Mouse (Mus musculus) kidney, adult 11 months (tissue): Measurements from ENCODE around the gene Liph.
"Not testable (repeated sequence)": the region's sequence is repeated elsewhere in the genome, so short reads cannot be mapped to it uniquely, and the experiment has no call there.

Source experiments
- DNase-seq: peaks from one replicate; pipeline ENCODE4 v3.0.0; 2022

Gene Liph

GRCm38 (mm10) chr16:21995304-21995703 lies at the start of gene Liph:
TSS of gene Liph (minus strand) at chr16:21995663.
- DNase-seq: peak; percentile 17

GRCm38 (mm10) chr16:22043830-22044229 lies 48.4 kb upstream of the Liph start:
- DNase-seq: no peak

GRCm38 (mm10) chr16:22039978-22040377 lies 44.5 kb upstream of the Liph start:
- DNase-seq: no peak

DNA sequence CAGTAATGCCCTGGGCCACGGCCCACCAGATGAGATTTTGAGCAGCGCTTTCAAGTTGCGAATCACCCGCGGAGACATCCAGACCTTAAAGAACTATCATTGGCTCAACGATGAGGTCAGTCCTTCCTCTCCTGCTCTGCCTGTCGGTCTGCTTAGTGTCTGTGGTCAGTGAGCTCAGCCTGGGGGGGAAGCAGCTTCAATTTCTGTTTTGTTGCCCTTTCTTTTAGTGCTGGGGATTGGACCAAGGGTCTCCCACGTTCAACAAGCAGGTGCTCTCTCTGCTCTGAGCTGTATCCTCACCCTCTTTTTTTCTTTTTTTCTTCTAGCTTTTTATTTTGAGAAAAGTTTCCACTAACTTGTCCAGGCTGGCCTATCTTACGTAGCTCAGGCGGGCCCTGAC lies 43.1 kb upstream of the Liph start:
- no peak for DNase-seq

DNA sequence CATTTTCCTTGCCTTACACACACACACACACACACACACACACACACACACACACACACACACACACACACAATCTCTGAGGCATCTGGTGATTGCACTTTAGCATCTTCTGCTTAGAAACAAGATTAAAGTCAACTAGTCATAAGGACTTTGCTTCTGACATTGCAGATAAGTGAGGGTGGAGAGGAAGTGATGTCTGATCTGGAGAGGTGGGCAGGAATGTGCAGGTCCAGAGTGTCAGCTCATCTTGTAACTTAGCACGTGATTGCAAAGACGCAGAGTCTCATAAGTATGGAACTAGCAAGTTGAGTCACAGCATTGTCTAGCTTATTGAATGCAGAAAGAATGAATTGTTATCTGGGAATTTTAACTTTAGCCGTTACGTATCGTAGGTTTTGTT lies 32.0 kb upstream of the Liph start:
- DNase-seq: no peak

DNA sequence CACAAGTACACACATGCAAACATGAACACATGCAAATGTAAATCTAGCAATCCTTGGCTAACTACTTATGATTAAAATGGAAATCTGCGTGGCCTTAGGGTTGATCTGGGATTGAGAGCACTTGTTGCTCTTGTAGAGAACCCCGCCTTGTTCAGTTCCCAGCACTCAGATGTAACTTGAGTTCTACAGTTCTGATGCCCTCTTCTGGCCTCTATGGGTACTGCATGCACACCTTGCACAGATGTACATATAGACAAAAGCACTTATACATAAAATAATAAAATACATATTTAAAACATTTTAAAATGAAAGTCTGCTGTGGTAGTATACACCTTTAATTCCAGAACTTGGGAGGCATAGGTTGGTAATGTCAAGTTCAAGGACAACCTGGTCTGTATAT lies 26.7 kb upstream of the Liph start:
- DNase-seq: no peak

- DNase-seq: no peak
Measured at GRCm38 (mm10) chr16:22015569-22015968, 20.1 kb upstream of the Liph start.

GRCm38 (mm10) chr16:22009596-22009995 lies 14.1 kb upstream of the Liph start:
- DNase-seq: no peak

GRCm38 (mm10) chr16:22009099-22009584 lies 13.7 kb upstream of the Liph start, which contains the start of gene Senp2:
TSS of gene Senp2 (plus strand) at chr16:22009484.
- peak; percentile 100 for DNase-seq

- DNase-seq: no peak
Measured at GRCm38 (mm10) chr16:22001606-22002005, 6.1 kb upstream of the Liph start.

GRCm38 (mm10) chr16:22001172-22001571 lies 5.7 kb upstream of the Liph start:
- no peak for DNase-seq

DNA sequence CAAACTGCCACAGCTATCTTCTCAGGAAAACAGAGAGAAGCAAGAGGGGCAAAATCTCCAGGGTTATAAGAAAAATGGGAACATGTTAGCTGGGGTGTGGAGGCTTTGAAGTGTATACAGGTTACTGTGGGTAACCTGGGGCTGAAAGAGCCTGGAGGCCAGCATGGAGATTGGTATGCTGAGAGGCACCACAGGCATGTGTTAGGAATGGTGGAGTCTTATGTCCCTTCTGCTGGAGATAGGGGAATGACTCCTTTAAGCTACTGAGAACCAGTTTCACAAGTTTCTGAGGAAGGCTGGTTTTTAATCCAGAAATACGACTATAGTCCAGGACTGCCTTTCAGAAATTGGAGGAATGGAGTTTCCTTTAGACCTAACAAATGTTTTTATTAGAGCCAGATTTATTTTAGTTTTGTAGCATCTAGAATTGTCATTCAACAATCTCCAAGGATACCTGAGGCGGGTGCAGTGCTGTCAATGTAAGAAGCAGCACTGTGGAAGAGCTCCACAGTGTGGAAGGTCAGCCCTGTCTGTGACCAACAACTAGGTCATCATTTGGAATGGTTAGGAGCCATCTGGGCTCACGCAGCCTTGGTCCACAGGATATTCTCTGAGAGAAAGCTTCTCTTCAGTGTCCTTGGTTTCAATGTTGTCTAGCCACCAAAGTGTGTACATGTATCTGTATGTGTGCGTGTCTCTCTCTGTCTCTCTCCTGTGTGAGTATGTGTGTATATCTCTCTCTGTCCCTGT lies 4.7 kb upstream of the Liph start:
- DNase-seq: no peak

DNA sequence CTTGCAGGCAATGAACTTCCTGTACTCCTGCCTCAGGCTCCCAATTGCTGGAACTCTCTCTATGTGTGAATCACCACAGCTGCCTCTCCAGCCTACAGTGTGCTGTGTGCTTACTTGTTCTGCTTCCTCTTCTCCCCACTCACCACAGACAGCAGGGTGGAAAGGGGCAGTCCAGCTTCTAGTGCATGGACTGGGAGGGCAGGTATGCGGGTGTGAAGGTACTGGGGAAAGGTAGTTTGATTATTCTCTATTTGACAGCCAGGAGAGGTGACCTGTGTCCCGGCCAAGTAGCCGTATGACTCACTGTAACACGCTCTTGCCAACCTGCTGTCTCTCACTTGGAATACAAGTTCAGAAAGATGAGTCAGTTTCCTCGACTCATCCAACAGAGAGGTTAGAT lies 2.6 kb upstream of the Liph start:
- DNase-seq: no peak

DNA sequence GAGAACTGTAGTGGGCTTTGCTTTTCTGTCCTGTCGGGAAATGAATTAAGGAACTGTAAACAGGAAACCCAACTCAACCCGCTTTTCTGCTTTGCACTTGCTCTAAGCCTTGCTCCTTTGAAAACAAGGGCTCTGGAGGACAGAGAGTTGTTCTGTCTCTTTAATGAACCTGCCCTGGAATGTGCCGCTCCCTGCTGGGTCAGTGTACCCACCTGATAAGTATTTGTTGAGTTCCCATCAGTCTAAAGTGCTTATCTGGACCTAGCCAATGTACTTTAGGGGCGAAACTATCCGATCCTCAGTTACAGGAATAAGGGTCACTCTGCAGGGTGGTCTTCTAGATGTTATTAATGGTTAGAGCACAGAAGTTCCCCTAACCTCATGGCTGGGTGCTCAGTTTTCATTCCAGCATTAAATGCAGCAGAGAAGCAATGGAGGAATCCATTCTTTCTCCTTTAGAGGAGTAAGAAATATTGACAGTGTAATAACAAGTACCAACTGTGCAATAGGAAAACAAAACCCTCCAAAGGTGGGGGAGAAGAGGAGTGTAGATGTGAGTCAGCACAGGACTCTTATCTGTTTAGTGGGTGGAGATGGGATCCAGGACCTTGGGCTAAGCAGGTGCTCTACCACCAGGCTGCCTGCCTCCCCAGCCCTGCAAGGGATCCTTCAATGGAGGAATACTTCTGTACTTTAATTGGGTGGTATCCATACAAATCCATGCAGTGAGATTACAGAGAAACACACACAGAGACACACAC lies 1.6 kb upstream of the Liph start:
- no peak for DNase-seq

- DNase-seq: no peak
Measured at GRCm38 (mm10) chr16:21996402-21996801, 939 bp upstream of the Liph start.

- DNase-seq: no peak
Measured at GRCm38 (mm10) chr16:21991774-21992173, 3.7 kb downstream of the Liph start.

DNA sequence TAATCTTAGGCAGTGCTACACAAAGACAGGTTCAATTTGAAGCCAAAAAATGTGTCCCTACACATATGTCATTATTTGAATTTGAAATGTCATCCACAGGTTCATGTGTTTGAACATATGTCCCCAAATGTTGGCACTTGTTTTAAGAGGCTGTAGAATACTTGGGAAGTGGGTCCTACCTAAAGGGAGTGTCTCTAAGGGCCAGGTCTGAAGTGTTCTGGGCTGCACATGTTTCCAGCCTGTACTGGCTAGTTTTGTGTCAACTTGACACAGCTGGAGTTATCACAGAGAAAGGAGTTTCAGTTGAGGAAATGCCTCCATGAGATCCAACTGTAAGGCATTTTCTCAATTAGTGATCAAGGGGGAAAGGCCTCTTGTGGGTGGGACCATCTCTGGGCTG lies 4.6 kb downstream of the Liph start:
- DNase-seq: not testable (repeated sequence)

DNA sequence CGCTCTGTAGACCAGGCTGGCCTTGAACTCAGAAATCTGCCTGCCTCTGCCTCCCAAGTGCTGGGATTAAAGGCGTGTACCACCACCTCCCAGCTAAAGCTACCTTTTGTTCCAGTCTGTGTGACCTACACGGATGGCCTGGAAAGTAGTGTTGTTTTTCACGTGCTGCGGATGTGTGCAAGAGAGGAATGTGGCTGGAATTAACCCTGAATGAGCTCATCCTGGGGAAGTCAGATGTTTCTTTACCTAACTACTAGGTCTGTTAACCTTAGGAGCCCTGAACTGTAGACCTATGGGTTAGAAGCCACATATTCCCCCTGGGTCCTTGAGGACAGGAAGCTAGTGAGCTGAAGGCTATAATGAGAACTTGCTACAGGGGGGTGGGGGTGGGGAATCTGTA lies 7.5 kb downstream of the Liph start:
- DNase-seq: no peak

DNA sequence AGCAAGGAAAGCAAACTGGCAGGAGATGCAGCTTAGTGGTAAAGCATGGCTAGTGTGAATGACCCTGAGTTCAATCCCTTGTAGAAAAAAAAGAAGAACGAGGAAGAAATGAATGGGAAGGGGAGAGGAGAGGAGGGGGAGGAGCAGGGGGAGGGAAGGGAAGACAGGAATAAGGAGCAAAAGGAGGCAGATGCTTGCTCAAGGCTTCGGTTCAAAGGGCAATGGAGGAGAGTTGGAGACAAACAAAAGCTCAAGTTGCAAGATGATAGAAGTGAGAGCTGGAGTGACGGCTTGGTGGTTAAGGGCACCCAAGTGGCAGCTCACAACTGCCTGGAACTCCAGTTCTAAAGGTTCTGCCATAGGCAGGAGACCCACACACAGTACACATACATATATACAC lies 9.3 kb downstream of the Liph start:
- DNase-seq: no peak

DNA sequence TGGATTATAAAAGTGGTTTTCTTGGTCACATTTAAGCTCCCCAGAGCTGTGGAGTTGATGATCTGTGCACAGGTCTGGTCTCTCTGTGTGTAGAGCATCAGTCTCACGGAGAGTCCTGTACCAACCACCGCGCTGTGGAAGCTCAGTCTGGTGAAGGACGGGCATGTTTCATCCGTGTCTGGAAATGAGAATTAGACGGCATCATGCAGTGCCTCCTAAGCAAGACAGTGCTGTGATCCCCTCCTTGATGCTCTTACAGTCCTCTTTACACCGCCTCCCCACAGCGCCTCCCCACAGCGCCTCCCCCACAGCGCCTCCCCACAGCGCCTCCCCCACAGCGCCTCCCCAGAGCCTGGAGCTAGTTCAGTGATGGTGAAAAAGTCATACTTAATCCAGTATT lies 11.4 kb downstream of the Liph start:
- DNase-seq: no peak

DNA sequence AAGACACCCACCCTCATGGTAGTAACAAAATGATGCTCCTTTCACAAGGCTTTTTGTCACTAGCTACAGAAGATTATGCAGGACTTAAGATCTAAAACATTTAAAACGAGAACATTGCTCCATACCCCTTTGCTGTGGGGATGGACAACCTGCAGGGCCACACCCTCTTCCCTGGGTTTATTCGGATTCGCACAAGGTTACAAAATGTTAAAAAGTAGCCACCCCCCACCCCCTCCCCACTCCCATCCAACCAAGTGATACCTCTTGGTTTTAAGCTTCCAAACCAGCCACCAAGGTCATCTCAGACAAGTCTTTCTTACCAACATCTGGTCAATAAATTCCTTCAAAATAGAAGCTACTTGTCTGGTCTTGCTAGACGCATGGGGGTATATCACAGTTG lies 11.9 kb downstream of the Liph start:
- no peak for DNase-seq

DNA sequence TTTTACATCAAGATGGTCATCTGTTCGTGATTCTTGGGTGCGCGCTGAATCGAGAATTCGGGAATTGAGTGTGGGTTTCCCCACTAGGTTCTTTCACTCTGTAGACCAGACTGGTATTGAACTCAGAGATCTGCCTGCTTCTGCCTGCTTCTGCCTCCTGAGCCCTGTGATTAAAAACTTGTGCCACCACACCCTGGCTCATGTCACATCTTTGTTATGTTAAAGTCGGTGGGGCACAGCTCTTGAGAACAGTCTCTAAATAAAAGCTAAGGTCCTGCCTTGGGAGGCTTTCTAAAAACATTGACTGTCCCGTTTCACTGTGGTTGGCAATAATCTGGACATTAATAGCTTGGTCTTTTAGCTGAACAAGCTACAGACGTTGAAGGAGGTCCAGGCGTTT lies 12.3 kb downstream of the Liph start:
- DNase-seq: no peak

DNA sequence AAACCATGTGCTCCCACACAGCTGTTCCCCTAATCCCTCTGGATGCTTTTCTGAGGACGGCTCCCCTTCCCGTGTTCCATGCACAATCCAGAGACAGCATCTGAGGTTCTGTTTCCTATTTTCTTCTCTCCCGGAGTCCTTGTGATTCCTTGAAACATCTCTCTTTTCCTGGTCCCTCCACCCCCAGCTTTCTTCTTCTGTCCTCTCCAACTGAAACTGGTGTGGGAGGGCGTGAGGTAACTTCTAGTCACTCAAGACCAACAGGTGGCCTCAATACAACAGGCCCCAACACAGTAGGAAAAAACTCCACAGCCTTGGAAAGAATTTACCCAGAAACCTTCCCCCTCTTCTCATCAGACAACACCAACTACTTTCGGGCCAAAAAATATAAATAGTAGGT lies 18.1 kb downstream of the Liph start:
- DNase-seq: no peak

- DNase-seq: no peak
Measured at GRCm38 (mm10) chr16:21976203-21976602, 19.3 kb downstream of the Liph start.
